Mouse (Mus musculus): ENCODE data around the gene Ispd.

Ispd gene

GRCm38 (mm10) chr12:36564146-36564545 lies 182.9 kb downstream of the Ispd start:
- no peak for DNase-seq (ENCODE audit: low spot score in 2 of 2)

GRCm38 (mm10) chr12:36566974-36567373 lies 185.7 kb downstream of the Ispd start:
- no peak for DNase-seq (ENCODE audit: low spot score in 2 of 2)

DNA sequence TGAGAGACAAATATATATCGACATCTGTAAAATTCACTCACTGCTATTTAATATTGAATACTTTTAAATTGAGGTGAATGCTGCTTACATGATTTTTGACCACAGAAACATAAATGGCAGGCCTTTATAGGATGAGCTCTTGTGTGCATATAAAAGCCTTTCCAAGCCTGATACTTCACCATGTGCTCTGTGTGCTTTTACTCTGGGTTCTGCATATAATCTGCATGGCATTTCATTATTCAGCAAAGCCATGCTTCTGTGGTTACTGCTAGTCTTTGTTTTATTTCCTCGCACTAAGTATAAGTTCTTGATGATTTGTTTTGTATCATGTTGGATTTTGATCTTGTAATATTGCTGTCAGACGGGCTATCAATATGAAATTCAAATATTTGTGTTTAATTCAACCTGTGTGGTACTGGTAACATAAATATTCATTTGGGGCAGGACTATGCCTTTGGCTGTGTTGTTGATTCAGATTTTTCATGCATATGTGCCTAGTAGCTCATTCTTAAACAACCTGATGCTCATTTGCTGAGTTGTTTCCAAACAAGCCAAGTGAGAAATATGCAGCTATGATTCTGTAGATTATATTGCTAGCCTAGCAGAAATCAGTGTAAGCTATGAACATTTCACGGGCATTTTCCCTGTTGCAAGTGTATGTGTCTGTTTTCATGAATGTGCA lies 189.3 kb downstream of the Ispd start:
- DNase-seq (ENCODE audit: low spot score in 2 of 2) = no peak

DNA sequence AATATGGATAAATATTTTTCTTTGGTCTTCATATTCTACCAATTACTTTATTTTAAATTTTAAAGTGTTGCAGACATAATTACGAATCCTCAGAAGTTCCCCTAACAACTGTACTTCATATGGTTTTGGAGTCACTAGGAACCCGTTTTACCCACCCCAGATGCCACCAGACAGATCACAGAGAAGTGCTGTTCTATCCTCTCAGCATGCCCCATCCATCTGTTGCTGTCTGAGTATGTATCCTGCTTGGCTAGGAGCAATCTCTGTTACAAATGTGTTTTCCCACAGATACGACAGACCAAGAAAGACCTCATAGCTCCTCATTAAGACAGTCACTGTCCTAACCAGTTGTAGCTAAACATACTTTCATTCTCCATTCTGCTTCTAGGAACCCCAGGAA lies 203.6 kb downstream of the Ispd start:
- no peak for DNase-seq (ENCODE audit: low spot score in 2 of 2)

DNA sequence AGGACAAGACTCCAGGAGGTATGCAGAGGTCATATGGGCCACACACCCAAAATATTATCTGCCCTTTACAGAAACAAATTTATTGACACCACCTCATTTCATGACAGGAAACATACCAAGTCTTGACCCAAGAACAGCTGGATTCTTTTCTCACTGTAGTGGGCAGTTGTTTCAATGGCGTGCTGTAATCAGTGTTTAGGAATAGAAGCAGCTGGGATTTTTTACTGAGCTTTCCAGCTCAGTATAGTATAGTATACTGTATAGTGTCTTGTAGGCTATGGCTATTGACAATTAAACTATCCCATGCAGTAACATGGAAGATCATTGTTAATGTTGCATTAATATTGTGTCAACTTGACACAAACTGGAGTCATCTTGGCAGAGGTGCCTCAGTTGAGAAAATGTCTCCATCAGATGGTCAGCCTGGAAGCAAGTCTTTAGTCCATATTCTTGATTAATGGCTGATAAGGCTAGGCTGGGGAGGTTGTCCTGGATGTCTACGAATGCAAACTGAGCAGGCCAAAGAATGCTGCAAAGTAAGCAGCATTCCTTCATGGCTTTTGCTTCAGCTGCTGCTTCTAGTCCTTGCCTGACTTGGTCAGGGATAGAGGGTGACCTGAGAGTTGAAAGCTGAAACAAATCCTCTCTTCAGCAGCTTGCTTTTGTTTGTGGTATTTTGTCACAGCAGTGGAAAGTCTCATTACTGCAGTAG lies 216.4 kb downstream of the Ispd start:
- no peak for DNase-seq (ENCODE audit: low spot score in 2 of 2)

- no peak for DNase-seq (ENCODE audit: low spot score in 2 of 2)
These were observed 240.9 kb downstream of the Ispd start for GRCm38 (mm10) chr12:36621960-36622736.

DNA sequence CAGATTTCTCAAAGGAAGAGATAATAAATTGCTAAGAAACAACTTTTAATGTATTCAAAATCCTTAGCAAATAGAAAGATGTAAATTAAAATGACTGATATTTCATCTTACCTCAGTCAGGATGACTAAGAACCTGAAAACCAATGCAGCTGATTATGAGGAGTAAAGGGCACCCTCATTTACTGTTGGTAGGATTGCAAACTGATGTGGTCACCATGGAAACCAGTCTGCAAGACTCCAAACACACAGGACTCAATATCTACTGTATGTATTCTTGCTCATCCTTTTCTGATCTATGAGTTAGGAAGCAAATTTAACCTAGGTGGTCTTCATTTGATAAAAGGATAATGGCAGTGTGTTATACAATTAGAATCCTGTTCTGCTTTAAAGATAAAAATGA lies 246.0 kb downstream of the Ispd start:
- no peak for DNase-seq (ENCODE audit: low spot score in 2 of 2)

- no peak for DNase-seq (ENCODE audit: low spot score in 2 of 2)
These were observed 251.2 kb downstream of the Ispd start for GRCm38 (mm10) chr12:36632427-36632826.

DNA sequence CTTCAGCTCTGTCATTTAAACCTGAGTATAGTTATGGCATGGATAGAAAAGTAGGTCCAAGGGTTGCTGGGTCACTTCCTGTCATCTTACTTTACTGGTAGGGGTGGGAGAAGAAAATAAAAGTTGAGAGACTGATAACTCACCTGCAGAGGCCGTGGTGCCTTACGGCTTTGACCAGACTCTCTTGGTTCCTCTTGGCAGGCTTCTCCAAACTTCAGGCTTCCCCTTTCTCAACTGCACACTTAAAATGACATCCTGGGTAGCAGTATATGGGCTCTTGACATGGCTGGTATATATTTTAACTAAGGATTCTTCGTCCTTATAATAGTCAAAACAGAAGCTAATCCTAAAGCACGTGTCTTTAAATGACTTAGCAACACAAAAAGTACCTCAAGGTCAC lies 266.3 kb downstream of the Ispd start:
- no peak for DNase-seq (ENCODE audit: low spot score in 2 of 2)

GRCm38 (mm10) chr12:36662496-36662895 lies 281.2 kb downstream of the Ispd start:
- DNase-seq (ENCODE audit: low spot score in 2 of 2) = no peak

GRCm38 (mm10) chr12:36664783-36665182 lies 283.5 kb downstream of the Ispd start:
- DNase-seq (ENCODE audit: low spot score in 2 of 2) = no peak

GRCm38 (mm10) chr12:36666771-36667170 lies 285.5 kb downstream of the Ispd start:
- DNase-seq (ENCODE audit: low spot score in 2 of 2) = no peak

DNA sequence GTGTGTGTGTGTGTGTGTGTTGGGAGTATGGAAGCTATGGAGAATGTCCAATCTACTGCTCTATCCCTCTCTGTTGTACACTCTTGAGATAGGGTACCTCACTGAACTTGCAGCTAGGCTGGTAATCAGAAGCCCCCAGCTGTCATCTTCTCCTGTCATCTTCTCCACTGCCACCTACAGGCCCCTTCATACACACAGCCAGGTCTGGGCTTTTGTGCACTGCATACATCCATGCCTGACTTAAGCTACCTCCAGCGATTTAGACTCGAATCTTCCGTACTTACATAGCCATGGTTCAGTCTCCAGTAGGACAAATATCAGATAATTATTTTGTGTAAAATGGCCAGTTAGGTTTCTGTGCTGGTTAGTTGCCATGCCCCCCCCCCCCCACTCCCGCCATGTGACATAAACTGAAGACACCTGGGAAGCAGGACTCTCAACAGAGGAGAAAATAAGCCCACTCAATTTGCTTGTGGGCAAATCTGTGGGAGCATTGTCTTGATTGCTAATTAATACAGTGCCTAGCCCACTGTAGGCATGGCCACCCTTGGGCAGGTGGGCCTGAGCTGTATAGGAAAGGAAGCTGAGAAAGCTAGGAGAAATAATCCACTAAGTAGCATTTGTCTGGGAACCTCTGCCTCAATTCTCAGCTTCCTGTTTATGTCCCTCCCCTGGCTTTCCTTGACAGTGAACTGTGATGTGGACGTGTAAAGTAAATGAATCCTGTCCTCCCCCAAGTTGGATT lies 289.1 kb downstream of the Ispd start:
- DNase-seq (ENCODE audit: low spot score in 2 of 2) = no peak

- DNase-seq (ENCODE audit: low spot score in 2 of 2) = no peak
These were observed 289.8 kb downstream of the Ispd start for GRCm38 (mm10) chr12:36670915-36671579.

DNA sequence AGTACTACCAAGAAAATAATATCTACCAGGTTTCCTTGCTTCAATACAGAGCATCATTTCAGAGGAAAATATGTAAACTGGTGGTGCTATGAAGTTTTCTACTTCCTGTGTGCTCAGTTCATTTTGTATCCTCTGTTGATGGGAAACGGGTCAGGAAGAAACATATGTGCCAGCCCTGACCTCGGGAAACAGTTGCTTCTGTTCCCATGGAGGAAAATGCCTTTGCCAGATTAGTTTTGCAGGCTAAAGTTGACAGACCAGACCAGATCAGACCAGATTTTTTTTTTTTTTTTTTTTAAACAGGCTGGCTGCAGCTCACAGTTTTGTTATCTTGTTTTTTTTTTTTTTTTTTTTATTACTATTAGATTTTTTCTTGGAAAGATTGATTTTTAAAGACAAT lies 293.2 kb downstream of the Ispd start:
- no peak for DNase-seq (ENCODE audit: low spot score in 2 of 2)

- DNase-seq (ENCODE audit: low spot score in 2 of 2) = no peak
These were observed 297.0 kb downstream of the Ispd start for GRCm38 (mm10) chr12:36678220-36678619.

- DNase-seq (ENCODE audit: low spot score in 2 of 2) = no peak
These were observed 299.7 kb downstream of the Ispd start for GRCm38 (mm10) chr12:36680883-36681505.

- no peak for DNase-seq (ENCODE audit: low spot score in 2 of 2)
These were observed 300.5 kb downstream of the Ispd start for GRCm38 (mm10) chr12:36681779-36682178.

DNA sequence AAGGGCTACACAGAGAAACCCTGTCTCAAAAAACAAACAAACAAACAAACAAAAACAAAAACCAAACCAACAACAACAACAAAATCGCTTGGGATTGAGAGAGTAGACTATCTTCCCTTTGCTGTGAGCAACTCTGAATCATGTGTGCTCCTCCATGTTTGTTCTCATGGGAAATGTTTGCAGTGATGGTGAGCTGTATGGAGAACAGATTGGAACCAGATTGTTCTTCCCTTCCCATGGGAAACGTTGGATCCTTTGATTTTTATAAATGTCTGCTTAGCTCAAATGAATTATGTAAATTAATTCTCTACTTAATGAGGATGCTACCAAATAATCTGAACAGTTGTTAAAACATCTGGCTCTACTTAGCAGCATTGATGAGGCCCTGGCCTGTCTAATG lies 312.8 kb downstream of the Ispd start:
- DNase-seq (ENCODE audit: low spot score in 2 of 2) = no peak

DNA sequence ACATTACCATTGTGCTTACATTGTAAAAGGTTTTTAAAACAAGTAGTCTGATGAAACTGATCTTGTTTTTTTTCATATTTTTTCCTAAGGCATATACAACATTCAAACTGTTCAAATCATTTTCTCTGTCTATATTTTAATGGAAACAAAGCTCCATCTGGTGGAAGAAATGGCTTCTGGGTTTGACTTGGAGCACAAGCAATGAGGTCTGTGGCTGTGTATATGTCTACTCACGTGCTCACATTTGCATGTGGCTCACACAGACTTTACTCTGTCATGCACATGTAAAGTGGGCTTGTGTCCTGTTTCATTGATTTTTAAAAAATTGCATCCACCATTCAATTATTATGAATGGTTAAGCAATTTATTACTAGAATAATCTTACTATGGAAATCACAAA lies 323.1 kb downstream of the Ispd start:
- DNase-seq (ENCODE audit: low spot score in 2 of 2) = no peak

DNA sequence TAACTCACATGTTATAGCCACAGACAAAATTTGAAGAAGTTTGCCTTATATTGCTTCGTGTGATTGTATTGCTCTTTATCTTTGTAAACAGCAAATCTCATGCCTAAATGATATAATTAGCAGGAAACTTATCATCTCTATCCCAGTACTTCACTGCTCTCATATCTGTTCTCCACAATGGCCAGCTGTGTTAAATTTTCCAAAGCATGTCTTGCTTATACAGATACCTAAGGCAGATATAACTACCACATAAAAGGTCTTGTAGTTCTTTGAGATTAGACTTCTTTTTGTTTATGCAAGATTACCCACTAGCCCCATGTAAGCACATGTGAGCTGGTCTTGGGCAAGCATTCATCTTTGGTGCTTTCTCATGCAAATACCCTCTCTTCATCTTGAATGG lies 327.6 kb downstream of the Ispd start:
- DNase-seq (ENCODE audit: low spot score in 2 of 2) = no peak

Measured in right cerebral cortex, postnatal 36 days (tissue).